Mouse (Mus musculus) natural killer cell, adult 2 months (primary cell): Measurements from ENCODE around the gene Kank4.
A peak's percentile ranks its signal among the peaks of the same experiment; 100 is the strongest.
"Not testable (repeated sequence)": the region's sequence is repeated elsewhere in the genome, so short reads cannot be mapped to it uniquely, and the experiment has no call there.

Experiments
- DNase-seq, 2 experiments: peaks; one replicate each; pipeline ENCODE4 v3.0.0; 2022; ENCODE audit warnings: low spot score in 2 of 2

Gene Kank4

GRCm38 (mm10) chr4:98817184-98817911 is at the start of gene Kank4:
TSS of gene Kank4 (minus strand) at chr4:98817537.
- no peak for DNase-seq

- DNase-seq = no peak
Measured at GRCm38 (mm10) chr4:98865386-98866237, 48.3 kb upstream of the Kank4 start.

GRCm38 (mm10) chr4:98864546-98864945 is 47.2 kb upstream of the Kank4 start:
- DNase-seq = no peak

- no peak for DNase-seq
Measured at GRCm38 (mm10) chr4:98864094-98864493, 46.8 kb upstream of the Kank4 start.

GRCm38 (mm10) chr4:98863451-98863850 is 46.1 kb upstream of the Kank4 start:
- DNase-seq = no peak

GRCm38 (mm10) chr4:98858151-98858855 is 41.0 kb upstream of the Kank4 start:
- DNase-seq = no peak

- DNase-seq = no peak
Measured at GRCm38 (mm10) chr4:98857037-98857648, 39.8 kb upstream of the Kank4 start.

GRCm38 (mm10) chr4:98853926-98854325 is 36.6 kb upstream of the Kank4 start:
- DNase-seq = no peak

- DNase-seq = peak in 1 of 2 experiments; percentile 43
Measured at GRCm38 (mm10) chr4:98850485-98850884, 33.1 kb upstream of the Kank4 start.

- no peak for DNase-seq
Measured at GRCm38 (mm10) chr4:98847120-98847885, 30.0 kb upstream of the Kank4 start.

- DNase-seq = no peak
Measured at GRCm38 (mm10) chr4:98846396-98846795, 29.1 kb upstream of the Kank4 start.

GRCm38 (mm10) chr4:98845687-98846125 is 28.4 kb upstream of the Kank4 start:
- DNase-seq = no peak

GRCm38 (mm10) chr4:98845201-98845600 is 27.9 kb upstream of the Kank4 start:
- no peak for DNase-seq

GRCm38 (mm10) chr4:98843906-98844597 is 26.7 kb upstream of the Kank4 start:
- DNase-seq = no peak

GRCm38 (mm10) chr4:98841251-98841650 is 23.9 kb upstream of the Kank4 start:
- not testable (repeated sequence) for DNase-seq

- no peak for DNase-seq
Measured at GRCm38 (mm10) chr4:98840526-98840925, 23.2 kb upstream of the Kank4 start.

GRCm38 (mm10) chr4:98838913-98839312 is 21.6 kb upstream of the Kank4 start:
- DNase-seq = no peak

GRCm38 (mm10) chr4:98837715-98838505 is 20.6 kb upstream of the Kank4 start:
- DNase-seq = no peak

GRCm38 (mm10) chr4:98836519-98836918 is 19.2 kb upstream of the Kank4 start:
- peak; percentile 2 to 3 for DNase-seq

GRCm38 (mm10) chr4:98834782-98835181 is 17.4 kb upstream of the Kank4 start:
- DNase-seq = no peak
